Mouse (Mus musculus): ENCODE measurements at regions not wholly inside any gene's neighbourhood (a gene's known extent, or its start where the extent isn't known, plus 50 kb on each side); places are given as distances from the start of the nearest gene placed in this dataset.

DNA sequence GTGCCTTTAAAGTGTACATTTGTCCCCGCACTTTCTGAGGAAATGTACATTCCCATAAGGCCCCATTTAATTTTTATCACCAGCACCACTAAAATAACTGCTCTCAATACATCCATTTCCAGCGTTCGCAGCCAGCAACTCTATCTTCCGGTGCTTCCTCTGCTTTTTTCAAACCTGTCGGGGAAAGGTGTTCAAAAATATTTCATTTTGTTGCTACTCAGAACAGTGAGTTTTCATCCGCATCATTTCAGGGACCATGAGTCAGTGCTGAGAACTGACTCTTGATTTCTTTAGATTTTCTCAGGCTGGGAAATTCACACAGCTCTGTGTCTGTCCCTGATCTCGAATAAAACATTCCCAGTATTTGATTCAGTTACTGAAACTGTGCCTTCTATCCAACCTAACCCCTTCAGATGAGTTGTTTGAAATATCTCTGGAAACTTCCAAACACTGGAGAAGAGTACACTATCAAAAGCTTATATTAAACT, 959.4 kb downstream of the Brinp1 start:
- Histone ChIP-seq H3K36me3 (ENCODE audit: control insufficient read depth, insufficient read depth, low read length) (no peaks in the 10 kb centered on the region), H3K9ac (ENCODE audit: low read depth, low read length) (no peak overlapping the region), H3K4me1 (ENCODE audit: control insufficient read depth, insufficient read depth, low read length) (no peaks in the 10 kb centered on the region), H3K9me3 (ENCODE audit: control insufficient read depth, low read length) (no peaks in the 10 kb centered on the region), H3K27ac (replicated peaks; ENCODE audit: low read depth, low read length) (no peak overlapping the region), H3K27me3 (replicated peaks; ENCODE audit: control insufficient read depth, insufficient read depth, low read length) (no peaks in the 10 kb centered on the region), H3K4me3 (ENCODE audit: low read depth, low read length) (no peak overlapping the region), H3K4me2 (ENCODE audit: low read depth, low read length) (no peak overlapping the region)
- DNase-seq (ENCODE audit: low spot score), result no peak
- 86% methylated on average over 7 of the region's 7 CpGs for WGBS
- no peak for ATAC-seq (ENCODE audit: low read depth)

GRCm38 (mm10) chr4:67963456-67963855, 990.7 kb downstream of the Brinp1 start:
- H3K4me1 ChIP-seq (ENCODE audit: control insufficient read depth, insufficient read depth, low read length), result no peaks in the 10 kb centered on the region
- no peak overlapping the region for H3K4me2 ChIP-seq (ENCODE audit: low read depth, low read length)
- DNase-seq (ENCODE audit: low spot score) (no peak), ATAC-seq (ENCODE audit: low read depth) (no peak)
- no peak overlapping the region for H3K9ac ChIP-seq (ENCODE audit: low read depth, low read length)
- H3K36me3 ChIP-seq (ENCODE audit: control insufficient read depth, insufficient read depth, low read length), result no peaks in the 10 kb centered on the region
- H3K9me3 ChIP-seq (ENCODE audit: control insufficient read depth, low read length), result no peaks in the 10 kb centered on the region
- no peak overlapping the region for H3K27ac ChIP-seq (replicated peaks; ENCODE audit: low read depth, low read length)
- H3K4me3 ChIP-seq (ENCODE audit: low read depth, low read length), result no peak overlapping the region
- WGBS, result 75% methylated on average over 1 of the region's 1 CpGs
- H3K27me3 ChIP-seq (replicated peaks; ENCODE audit: control insufficient read depth, insufficient read depth, low read length), result no peaks in the 10 kb centered on the region

GRCm38 (mm10) chr4:67948000-67948399, 1006.2 kb downstream of the Brinp1 start:
- ATAC-seq (ENCODE audit: low read depth) (no peak), DNase-seq (ENCODE audit: low spot score) (no peak)
- Histone ChIP-seq H3K9me3 (ENCODE audit: control insufficient read depth, low read length) (no peaks in the 10 kb centered on the region), H3K27me3 (replicated peaks; ENCODE audit: control insufficient read depth, insufficient read depth, low read length) (no peaks in the 10 kb centered on the region), H3K9ac (ENCODE audit: low read depth, low read length) (no peak overlapping the region), H3K4me2 (ENCODE audit: low read depth, low read length) (no peak overlapping the region), H3K4me1 (ENCODE audit: control insufficient read depth, insufficient read depth, low read length) (no peaks in the 10 kb centered on the region), H3K27ac (replicated peaks; ENCODE audit: low read depth, low read length) (no peak overlapping the region), H3K36me3 (ENCODE audit: control insufficient read depth, insufficient read depth, low read length) (no peaks in the 10 kb centered on the region), H3K4me3 (ENCODE audit: low read depth, low read length) (no peak overlapping the region)

DNA sequence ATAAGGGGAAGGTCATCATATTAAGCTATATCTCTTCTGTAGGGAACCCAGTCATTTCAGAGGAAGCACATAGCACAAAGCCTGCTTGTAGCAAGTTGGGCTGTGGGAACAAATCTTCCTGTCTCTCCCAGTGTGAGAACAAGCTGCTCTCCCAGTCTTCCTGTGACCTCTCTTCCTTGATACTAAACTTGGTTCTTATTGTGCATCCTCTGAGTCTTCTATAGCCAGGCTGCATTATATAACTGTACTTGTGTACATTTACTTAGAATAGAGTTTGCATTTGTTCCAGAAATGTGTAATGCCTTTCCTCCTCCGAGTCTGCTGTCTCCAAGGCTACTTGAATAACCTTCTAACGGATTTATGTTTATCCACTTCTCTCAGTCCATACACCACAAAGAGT, 1021.7 kb downstream of the Brinp1 start:
- 80% methylated on average over 2 of the region's 2 CpGs for WGBS
- Histone ChIP-seq H3K27me3 (replicated peaks; ENCODE audit: control insufficient read depth, insufficient read depth, low read length) (no peaks in the 10 kb centered on the region), H3K9ac (ENCODE audit: low read depth, low read length) (no peak overlapping the region), H3K4me1 (ENCODE audit: control insufficient read depth, insufficient read depth, low read length) (no peaks in the 10 kb centered on the region), H3K9me3 (ENCODE audit: control insufficient read depth, low read length) (no peaks in the 10 kb centered on the region), H3K27ac (replicated peaks; ENCODE audit: low read depth, low read length) (no peak overlapping the region), H3K4me3 (ENCODE audit: low read depth, low read length) (no peak overlapping the region), H3K4me2 (ENCODE audit: low read depth, low read length) (no peak overlapping the region), H3K36me3 (ENCODE audit: control insufficient read depth, insufficient read depth, low read length) (no peaks in the 10 kb centered on the region)
- DNase-seq (ENCODE audit: low spot score), result peak; percentile 0
- no peak for ATAC-seq (ENCODE audit: low read depth)

GRCm38 (mm10) chr4:67899109-67899508, 1055.1 kb downstream of the Brinp1 start:
- H3K4me1 ChIP-seq (ENCODE audit: control insufficient read depth, insufficient read depth, low read length), result no peaks in the 10 kb centered on the region
- WGBS, result 83% methylated on average over 1 of the region's 1 CpGs
- H3K9me3 ChIP-seq (ENCODE audit: control insufficient read depth, low read length), result no peaks in the 10 kb centered on the region
- H3K27me3 ChIP-seq (replicated peaks; ENCODE audit: control insufficient read depth, insufficient read depth, low read length), result no peaks in the 10 kb centered on the region
- H3K4me3 ChIP-seq (ENCODE audit: low read depth, low read length), result no peak overlapping the region
- no peak for ATAC-seq (ENCODE audit: low read depth)
- H3K27ac ChIP-seq (replicated peaks; ENCODE audit: low read depth, low read length), result no peak overlapping the region
- no peak for DNase-seq (ENCODE audit: low spot score)
- H3K4me2 ChIP-seq (ENCODE audit: low read depth, low read length), result no peak overlapping the region
- H3K36me3 ChIP-seq (ENCODE audit: control insufficient read depth, insufficient read depth, low read length), result no peaks in the 10 kb centered on the region
- no peak overlapping the region for H3K9ac ChIP-seq (ENCODE audit: low read depth, low read length)

GRCm38 (mm10) chr4:67891946-67892575, 1062.1 kb downstream of the Brinp1 start:
- H3K27me3 ChIP-seq (replicated peaks; ENCODE audit: control insufficient read depth, insufficient read depth, low read length), result no peaks in the 10 kb centered on the region
- 79% methylated on average over 1 of the region's 1 CpGs for WGBS
- no peak overlapping the region for H3K4me3 ChIP-seq (ENCODE audit: low read depth, low read length)
- H3K4me1 ChIP-seq (ENCODE audit: control insufficient read depth, insufficient read depth, low read length), result no peaks in the 10 kb centered on the region
- H3K36me3 ChIP-seq (ENCODE audit: control insufficient read depth, insufficient read depth, low read length), result no peaks in the 10 kb centered on the region
- H3K9ac ChIP-seq (ENCODE audit: low read depth, low read length), result no peak overlapping the region
- H3K4me2 ChIP-seq (ENCODE audit: low read depth, low read length), result no peak overlapping the region
- no peaks in the 10 kb centered on the region for H3K9me3 ChIP-seq (ENCODE audit: control insufficient read depth, low read length)
- no peak for ATAC-seq (ENCODE audit: low read depth)
- no peak overlapping the region for H3K27ac ChIP-seq (replicated peaks; ENCODE audit: low read depth, low read length)
- DNase-seq (ENCODE audit: low spot score), result no peak

DNA sequence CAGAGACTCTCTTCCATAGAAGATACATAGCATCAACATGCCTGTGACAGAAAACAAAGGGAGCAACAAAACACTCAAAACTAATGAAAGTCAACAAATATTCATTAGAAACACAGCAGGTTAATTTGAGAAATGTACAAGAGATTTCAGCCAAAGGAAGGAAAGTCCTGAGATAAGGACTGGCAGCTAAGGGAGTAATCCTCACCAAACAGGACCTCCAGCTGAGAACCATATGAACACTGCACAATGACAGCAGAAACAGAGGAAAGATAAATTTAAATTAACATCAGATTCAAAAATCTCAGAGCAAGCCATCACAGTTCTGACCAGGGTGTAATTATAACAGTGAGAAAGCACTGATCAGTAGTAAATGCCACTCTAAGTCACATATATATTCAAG, 1060.6 kb downstream of the Tlr4 start:
- DNase-seq (ENCODE audit: low spot score) (no peak), ATAC-seq (ENCODE audit: low read depth) (no peak)
- no peak overlapping the region for H3K4me3 ChIP-seq (ENCODE audit: low read depth, low read length)
- H3K4me1 ChIP-seq (ENCODE audit: control insufficient read depth, insufficient read depth, low read length), result no peaks in the 10 kb centered on the region
- no peaks in the 10 kb centered on the region for H3K27me3 ChIP-seq (replicated peaks; ENCODE audit: control insufficient read depth, insufficient read depth, low read length)
- no peaks in the 10 kb centered on the region for H3K36me3 ChIP-seq (ENCODE audit: control insufficient read depth, insufficient read depth, low read length)
- no peak overlapping the region for H3K4me2 ChIP-seq (ENCODE audit: low read depth, low read length)
- H3K9me3 ChIP-seq (ENCODE audit: control insufficient read depth, low read length), result no peaks in the 10 kb centered on the region
- no peak overlapping the region for H3K9ac ChIP-seq (ENCODE audit: low read depth, low read length)
- H3K27ac ChIP-seq (replicated peaks; ENCODE audit: low read depth, low read length), result no peak overlapping the region

- Histone ChIP-seq H3K4me2 (ENCODE audit: low read depth, low read length) (no peak overlapping the region), H3K4me3 (ENCODE audit: low read depth, low read length) (no peak overlapping the region), H3K9me3 (ENCODE audit: control insufficient read depth, low read length) (no peaks in the 10 kb centered on the region), H3K36me3 (ENCODE audit: control insufficient read depth, insufficient read depth, low read length) (no peaks in the 10 kb centered on the region), H3K27ac (replicated peaks; ENCODE audit: low read depth, low read length) (no peak overlapping the region), H3K4me1 (ENCODE audit: control insufficient read depth, insufficient read depth, low read length) (no peaks in the 10 kb centered on the region), H3K27me3 (replicated peaks; ENCODE audit: control insufficient read depth, insufficient read depth, low read length) (no peaks in the 10 kb centered on the region), H3K9ac (ENCODE audit: low read depth, low read length) (no peak overlapping the region)
- ATAC-seq (ENCODE audit: low read depth) (no peak), DNase-seq (ENCODE audit: low spot score) (no peak)
These were observed 1057.8 kb downstream of the Tlr4 start for GRCm38 (mm10) chr4:67885204-67885603.

DNA sequence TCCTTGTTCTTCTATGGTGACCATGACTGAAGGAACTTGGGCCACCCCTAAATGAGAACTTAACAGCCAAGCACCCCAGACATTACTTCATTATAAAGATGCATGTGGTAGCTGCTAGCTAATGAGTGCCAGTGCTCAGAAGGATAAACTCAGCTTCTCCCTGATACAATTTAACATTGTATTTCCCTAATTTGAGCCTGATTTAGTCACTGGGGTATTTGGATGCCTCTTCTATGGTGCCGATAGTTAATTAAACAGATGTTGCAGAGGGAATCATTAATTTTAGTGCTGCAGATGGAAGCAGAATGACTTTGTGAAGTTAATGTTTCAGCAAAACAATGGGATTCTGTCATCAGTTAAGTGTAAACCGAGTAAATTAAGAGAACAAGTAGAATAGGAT, 1034.8 kb downstream of the Tlr4 start:
- H3K9ac ChIP-seq (ENCODE audit: low read depth, low read length), result no peak overlapping the region
- no peaks in the 10 kb centered on the region for H3K36me3 ChIP-seq (ENCODE audit: control insufficient read depth, insufficient read depth, low read length)
- H3K27me3 ChIP-seq (replicated peaks; ENCODE audit: control insufficient read depth, insufficient read depth, low read length), result no peaks in the 10 kb centered on the region
- no peaks in the 10 kb centered on the region for H3K9me3 ChIP-seq (ENCODE audit: control insufficient read depth, low read length)
- no peak overlapping the region for H3K4me2 ChIP-seq (ENCODE audit: low read depth, low read length)
- ATAC-seq (ENCODE audit: low read depth) (peak; percentile 47; the same call in 1 of the 2 replicates), DNase-seq (ENCODE audit: low spot score) (no peak)
- H3K4me3 ChIP-seq (ENCODE audit: low read depth, low read length), result no peak overlapping the region
- no peak overlapping the region for H3K27ac ChIP-seq (replicated peaks; ENCODE audit: low read depth, low read length)
- WGBS, result 84% methylated on average over 2 of the region's 2 CpGs
- H3K4me1 ChIP-seq (ENCODE audit: control insufficient read depth, insufficient read depth, low read length), result no peaks in the 10 kb centered on the region
